Mouse (Mus musculus) thymus, postnatal 4 days (tissue): ENCODE data around the gene Hdac4.

Experiments used
- DNase-seq: peaks from one replicate; pipeline ENCODE4 v3.0.0; 2021

The Hdac4 gene

GRCm38 (mm10) chr1:91959891-91960290 lies 235.6 kb downstream of the Hdac4 start:
- no peak for DNase-seq

- no peak for DNase-seq
Observed at GRCm38 (mm10) chr1:91959044-91959443, 236.5 kb downstream of the Hdac4 start.

GRCm38 (mm10) chr1:91956229-91956628 lies 239.3 kb downstream of the Hdac4 start:
- no peak for DNase-seq

- DNase-seq = no peak
Observed at GRCm38 (mm10) chr1:91954954-91955353, 240.5 kb downstream of the Hdac4 start.

GRCm38 (mm10) chr1:91952912-91953311 lies 242.6 kb downstream of the Hdac4 start:
- DNase-seq = no peak

GRCm38 (mm10) chr1:91947441-91947840 lies 248.1 kb downstream of the Hdac4 start:
- no peak for DNase-seq

- no peak for DNase-seq
Observed at GRCm38 (mm10) chr1:91942583-91942982, 252.9 kb downstream of the Hdac4 start.

GRCm38 (mm10) chr1:91942031-91942430 lies 253.5 kb downstream of the Hdac4 start:
- no peak for DNase-seq

GRCm38 (mm10) chr1:91941094-91941493 lies 254.4 kb downstream of the Hdac4 start:
- no peak for DNase-seq

GRCm38 (mm10) chr1:91935171-91935570 lies 260.3 kb downstream of the Hdac4 start:
- no peak for DNase-seq

- no peak for DNase-seq
Observed at GRCm38 (mm10) chr1:91933681-91934080, 261.8 kb downstream of the Hdac4 start.

- no peak for DNase-seq
Observed at GRCm38 (mm10) chr1:91932221-91932620, 263.3 kb downstream of the Hdac4 start.

- no peak for DNase-seq
Observed at GRCm38 (mm10) chr1:91931786-91932185, 263.7 kb downstream of the Hdac4 start.

GRCm38 (mm10) chr1:91931196-91931595 lies 264.3 kb downstream of the Hdac4 start:
- DNase-seq = no peak

- DNase-seq = no peak
Observed at GRCm38 (mm10) chr1:91929051-91929450, 266.4 kb downstream of the Hdac4 start.

GRCm38 (mm10) chr1:91927536-91928315 lies 267.8 kb downstream of the Hdac4 start:
- no peak for DNase-seq

- DNase-seq = no peak
Observed at GRCm38 (mm10) chr1:91923567-91923966, 271.9 kb downstream of the Hdac4 start.

GRCm38 (mm10) chr1:91922235-91923152 lies 273.0 kb downstream of the Hdac4 start:
- DNase-seq = no peak

- DNase-seq = no peak
Observed at GRCm38 (mm10) chr1:91921702-91922101, 273.8 kb downstream of the Hdac4 start.

GRCm38 (mm10) chr1:91921279-91921678 lies 274.2 kb downstream of the Hdac4 start:
- no peak for DNase-seq

- DNase-seq = no peak
Observed at GRCm38 (mm10) chr1:91920038-91920589, 275.4 kb downstream of the Hdac4 start.

- no peak for DNase-seq
Observed at GRCm38 (mm10) chr1:91918257-91918800, 277.2 kb downstream of the Hdac4 start.

GRCm38 (mm10) chr1:91917596-91917995 lies 277.9 kb downstream of the Hdac4 start:
- no peak for DNase-seq
